Mouse (Mus musculus) layer of hippocampus, adult 9-11 months (tissue): ENCODE data around the gene Sept1.

Experiments used
- DNase-seq: peaks from one replicate; pipeline ENCODE4 v3.0.0; 2022

The Sept1 gene

GRCm38 (mm10) chr7:127217901-127218642 is 14.9 kb downstream of the Sept1 start:
- DNase-seq, result no peak

- no peak for DNase-seq
These were observed 15.5 kb downstream of the Sept1 start for GRCm38 (mm10) chr7:127217475-127217874.

GRCm38 (mm10) chr7:127216307-127216706 is 16.6 kb downstream of the Sept1 start:
- DNase-seq, result no peak

- no peak for DNase-seq
These were observed 17.7 kb downstream of the Sept1 start for GRCm38 (mm10) chr7:127214981-127215871.

GRCm38 (mm10) chr7:127214521-127214920 is 18.4 kb downstream of the Sept1 start:
- no peak for DNase-seq

GRCm38 (mm10) chr7:127213930-127214329 is 19.0 kb downstream of the Sept1 start:
- DNase-seq, result no peak

- no peak for DNase-seq
These were observed 19.4 kb downstream of the Sept1 start for GRCm38 (mm10) chr7:127213485-127213884.

- no peak for DNase-seq
These were observed 20.3 kb downstream of the Sept1 start for GRCm38 (mm10) chr7:127212432-127213250.

GRCm38 (mm10) chr7:127211014-127211745 is 21.8 kb downstream of the Sept1 start:
- DNase-seq, result no peak

- DNase-seq, result no peak
These were observed 22.7 kb downstream of the Sept1 start for GRCm38 (mm10) chr7:127210266-127210665.

GRCm38 (mm10) chr7:127209851-127210250 is 23.1 kb downstream of the Sept1 start:
- DNase-seq, result no peak

- peak; percentile 99 for DNase-seq
These were observed 24.1 kb downstream of the Sept1 start, which contains the start of gene Mylpf for GRCm38 (mm10) chr7:127208553-127209438. Mylpf (plus strand) TSS chr7:127208890.

GRCm38 (mm10) chr7:127208295-127208552 is 24.7 kb downstream of the Sept1 start, which contains the start of gene Tbc1d10b:
Tbc1d10b (minus strand) TSS chr7:127208468.
- no peak for DNase-seq

- DNase-seq, result no peak
These were observed 25.3 kb downstream of the Sept1 start for GRCm38 (mm10) chr7:127207374-127208294.

- DNase-seq, result no peak
These were observed 26.3 kb downstream of the Sept1 start for GRCm38 (mm10) chr7:127206606-127207005.

- DNase-seq, result no peak
These were observed 36.4 kb downstream of the Sept1 start for GRCm38 (mm10) chr7:127196484-127196883.

- DNase-seq, result peak; percentile 97
These were observed 37.2 kb downstream of the Sept1 start, which contains the start of gene Cd2bp2 for GRCm38 (mm10) chr7:127195544-127196295. Cd2bp2 (minus strand) TSS chr7:127196050.

GRCm38 (mm10) chr7:127194633-127195029 is 38.3 kb downstream of the Sept1 start:
- no peak for DNase-seq

GRCm38 (mm10) chr7:127194011-127194632 is 38.8 kb downstream of the Sept1 start:
- no peak for DNase-seq
